Mouse (Mus musculus) T-helper 2 cell (primary cell): ENCODE results near the gene Fam117a.

Source experiments
- in situ Hi-C: fragments of 300-600 bp; cut with MboI, MseI; formaldehyde crosslinking; loops from one replicate; pipeline ENCODE4 v1.15.1; 2025; ENCODE audit warnings: high pct_unique_total_duplicates

The Fam117a gene

GRCm38 (mm10) chr11:95330662-95331061, 6.2 kb upstream of the Fam117a start:
- in situ Hi-C loops: no loop called here

- in situ Hi-C loops: no loop called here
These were observed 3.6 kb upstream of the Fam117a start for GRCm38 (mm10) chr11:95333209-95333608.

DNA sequence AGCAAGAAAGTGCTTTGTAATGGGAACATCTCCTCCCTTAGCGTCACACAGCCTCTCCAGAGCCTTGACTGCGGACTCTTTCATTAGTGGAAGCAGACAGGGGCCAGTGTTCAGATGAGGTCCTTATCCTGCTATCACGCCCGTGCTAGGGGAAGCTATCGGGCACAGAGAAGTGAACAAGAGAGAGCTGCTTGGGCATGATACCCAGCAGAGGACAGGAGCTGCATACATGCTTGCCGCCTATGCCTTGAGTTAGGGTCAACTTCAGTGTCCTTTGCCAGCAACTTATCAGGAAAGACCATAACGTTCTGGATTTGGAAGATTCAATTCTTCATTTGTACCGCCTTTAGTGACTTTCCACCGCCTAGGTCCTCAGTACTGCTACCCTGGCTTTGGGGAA, 3.0 kb upstream of the Fam117a start:
- in situ Hi-C loops: no loop called here

- in situ Hi-C loops: no loop called here
These were observed 2.3 kb upstream of the Fam117a start for GRCm38 (mm10) chr11:95334448-95335060.

- in situ Hi-C loops: no loop called here
These were observed 453 bp downstream of the Fam117a start for GRCm38 (mm10) chr11:95337129-95337813.

- in situ Hi-C loops: no loop called here
These were observed 1.1 kb downstream of the Fam117a start for GRCm38 (mm10) chr11:95337846-95338342.

DNA sequence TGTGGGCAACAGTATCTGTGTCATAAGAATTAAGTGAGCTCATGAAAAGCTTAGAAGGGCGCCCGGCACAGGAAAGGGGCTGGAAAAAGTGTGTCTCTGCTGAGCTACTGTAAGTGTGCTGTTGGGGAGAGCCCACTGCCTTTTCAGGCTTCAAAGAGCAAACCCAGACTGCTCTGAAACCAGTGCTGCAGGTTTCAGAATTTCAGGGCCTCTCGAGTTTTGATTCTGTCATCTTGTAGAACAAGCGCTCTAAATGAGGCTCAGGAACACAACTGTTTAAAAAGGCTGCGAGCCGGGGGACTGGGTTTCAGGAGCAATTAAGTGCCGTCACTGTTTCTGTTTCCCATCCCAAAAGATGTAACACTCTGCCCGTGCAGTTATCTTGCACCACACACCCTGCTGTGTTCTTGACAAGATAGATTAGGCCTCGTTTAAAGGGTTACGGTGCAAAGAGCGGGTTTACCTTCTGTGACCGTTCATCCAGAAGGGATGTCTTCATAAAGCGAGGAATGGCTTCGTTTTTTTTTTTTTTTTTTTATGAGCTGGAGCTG, 2.7 kb downstream of the Fam117a start:
- in situ Hi-C loops: no loop called here

DNA sequence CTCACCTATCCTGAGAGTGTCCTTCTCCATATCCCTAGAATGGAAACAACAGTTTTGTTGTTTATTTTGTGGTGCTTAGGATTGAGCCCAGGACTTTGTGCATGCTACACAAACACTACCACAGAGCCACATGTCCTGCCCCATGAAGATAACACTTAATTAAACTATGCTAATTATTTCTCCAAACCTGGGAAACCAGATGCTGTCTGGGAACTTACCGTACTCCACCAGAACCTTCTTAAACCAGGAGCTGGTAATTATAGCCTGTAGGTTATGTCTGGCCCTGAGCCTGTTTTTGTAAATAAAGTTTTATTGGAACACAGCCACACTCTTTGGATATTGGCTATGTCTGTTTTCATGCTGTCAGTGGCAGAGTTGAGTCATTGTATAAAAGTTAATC, 3.4 kb downstream of the Fam117a start:
- in situ Hi-C loops: no loop called here

DNA sequence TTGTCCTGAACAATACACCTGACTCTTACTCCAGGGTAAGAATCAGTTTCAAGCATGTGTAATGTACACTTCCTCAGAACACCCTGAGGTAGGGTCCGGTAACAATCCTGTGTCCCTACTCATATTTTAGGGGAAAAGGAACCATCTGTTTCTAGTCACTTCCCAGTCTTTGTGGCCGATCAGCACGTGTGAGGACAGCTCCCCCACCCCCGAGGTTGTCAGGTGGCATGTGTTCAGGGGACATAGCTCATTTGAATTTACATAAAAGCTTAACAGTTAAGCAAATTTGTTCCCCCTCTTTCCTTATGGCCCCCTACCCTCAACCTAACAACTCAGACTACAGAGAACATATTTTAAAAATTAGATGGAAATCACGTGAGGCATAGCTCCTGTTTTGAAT, 3.8 kb downstream of the Fam117a start:
- in situ Hi-C loops: no loop called here

DNA sequence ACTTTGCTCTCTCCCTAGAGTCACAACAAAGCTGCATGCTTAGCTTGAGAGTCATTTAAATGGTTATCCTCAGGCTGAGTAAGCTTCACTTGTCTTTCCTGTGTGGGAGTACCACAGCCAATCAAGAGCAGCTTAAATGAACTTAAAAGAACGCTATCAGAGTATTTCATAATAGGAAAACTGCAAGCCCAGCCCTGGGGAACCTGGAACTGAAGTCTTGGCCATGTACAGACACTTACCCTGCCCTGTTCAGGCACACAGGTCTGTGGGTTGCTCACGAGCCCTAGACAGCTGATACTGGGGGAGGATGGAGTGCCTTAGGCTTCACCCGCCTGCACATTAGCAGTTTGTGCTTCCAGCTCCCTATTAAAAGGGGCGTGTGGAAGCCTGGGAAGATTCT, 6.4 kb downstream of the Fam117a start:
- in situ Hi-C loops: no loop called here

DNA sequence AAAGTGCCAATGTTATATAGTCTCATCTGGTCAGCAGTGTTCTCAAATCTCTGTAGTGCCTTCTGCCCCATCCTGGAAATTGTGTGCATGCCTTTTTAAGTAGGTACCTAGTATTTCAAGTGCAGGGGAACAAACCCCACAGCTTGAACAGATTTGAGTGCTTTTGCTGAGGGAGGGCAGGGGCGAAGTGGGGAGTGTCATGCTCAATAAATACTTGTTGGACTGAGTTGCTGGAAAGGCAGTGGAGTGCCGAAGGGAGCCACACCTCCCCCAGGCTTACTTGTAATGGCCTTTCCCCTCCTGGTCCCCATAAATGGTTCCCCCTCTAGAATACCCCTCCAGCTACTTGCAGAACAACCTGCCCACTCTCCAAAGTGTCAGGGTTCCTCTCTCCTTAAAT, 7.4 kb downstream of the Fam117a start:
- in situ Hi-C loops: no loop called here

DNA sequence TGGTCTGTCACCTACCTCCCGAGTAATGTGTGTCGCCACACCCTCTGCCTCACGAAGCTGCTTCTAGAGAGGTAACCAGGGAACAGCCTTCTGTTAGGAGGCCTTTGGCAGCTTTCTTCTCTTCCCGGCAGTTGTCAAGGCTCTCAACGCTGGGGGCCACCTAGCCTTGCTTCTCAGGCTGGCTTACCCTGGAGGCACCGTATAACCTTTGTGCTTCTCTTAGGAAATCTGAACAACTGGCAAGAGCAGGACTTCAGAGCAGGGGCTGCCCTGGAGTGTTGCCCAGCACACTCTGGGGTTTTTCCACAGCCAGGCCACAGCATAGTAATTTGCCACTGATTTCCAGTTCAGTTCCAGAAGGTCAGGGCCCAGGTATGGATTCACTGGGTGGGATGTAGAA, 13.5 kb downstream of the Fam117a start:
- in situ Hi-C loops: no loop called here

GRCm38 (mm10) chr11:95350960-95351359, 14.1 kb downstream of the Fam117a start:
- in situ Hi-C loops: no loop called here

DNA sequence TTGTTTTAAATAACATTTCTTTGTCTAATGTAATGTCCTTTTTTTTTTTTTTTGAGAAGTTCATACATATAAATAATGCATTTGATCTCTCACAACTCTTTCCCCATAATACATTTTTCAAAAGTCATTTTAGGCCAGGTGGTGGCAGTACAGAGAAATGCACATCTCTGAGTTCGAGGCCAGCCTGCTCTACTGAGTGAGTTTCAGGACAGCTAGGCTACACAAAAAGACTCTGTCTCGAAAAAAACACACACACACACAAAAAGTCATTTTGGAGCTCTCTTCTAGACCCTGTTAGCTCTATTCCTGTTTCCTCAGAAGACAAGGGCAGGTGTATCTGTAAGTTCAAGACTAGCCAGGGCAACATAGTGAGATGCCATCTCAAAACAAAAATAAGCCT, 15.9 kb downstream of the Fam117a start:
- in situ Hi-C loops: no loop called here

GRCm38 (mm10) chr11:95353226-95353625, 16.4 kb downstream of the Fam117a start:
- in situ Hi-C loops: no loop called here

- in situ Hi-C loops: no loop called here
These were observed 17.6 kb downstream of the Fam117a start for GRCm38 (mm10) chr11:95354228-95354944.

DNA sequence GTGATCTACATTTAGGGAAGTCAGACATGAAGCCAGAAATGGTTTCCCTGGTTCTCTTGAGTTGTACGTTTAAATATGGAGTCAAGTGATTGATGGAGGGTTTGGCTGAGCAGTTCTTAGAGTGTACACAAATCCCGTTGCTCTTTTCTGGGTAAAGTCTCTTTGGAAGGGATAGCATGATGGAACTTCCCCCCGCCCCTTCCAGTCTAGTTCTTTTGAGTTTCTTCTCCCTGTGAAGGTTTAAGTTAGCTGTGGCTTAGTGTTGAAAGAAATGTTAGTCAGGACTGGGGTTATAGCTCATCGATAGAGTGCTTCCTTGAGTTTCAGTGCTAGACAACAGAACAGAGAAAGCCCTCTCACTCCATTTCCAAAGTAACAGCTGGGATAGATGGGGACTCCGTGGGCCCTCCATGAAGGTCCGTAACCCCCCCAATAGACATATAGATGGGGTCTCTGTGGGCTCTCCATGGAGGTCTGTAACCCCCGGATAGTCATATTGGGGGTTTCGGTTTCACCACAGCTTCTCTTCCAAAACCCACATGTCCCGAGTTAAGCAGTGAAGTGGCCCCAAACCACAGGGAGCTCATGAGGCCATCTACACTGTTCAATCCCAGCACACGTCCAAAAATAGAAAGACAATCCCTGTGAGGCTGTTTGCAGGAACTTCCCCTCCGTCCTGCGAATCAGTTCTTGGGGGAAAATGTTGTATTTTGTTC, 18.3 kb downstream of the Fam117a start:
- in situ Hi-C loops: no loop called here

DNA sequence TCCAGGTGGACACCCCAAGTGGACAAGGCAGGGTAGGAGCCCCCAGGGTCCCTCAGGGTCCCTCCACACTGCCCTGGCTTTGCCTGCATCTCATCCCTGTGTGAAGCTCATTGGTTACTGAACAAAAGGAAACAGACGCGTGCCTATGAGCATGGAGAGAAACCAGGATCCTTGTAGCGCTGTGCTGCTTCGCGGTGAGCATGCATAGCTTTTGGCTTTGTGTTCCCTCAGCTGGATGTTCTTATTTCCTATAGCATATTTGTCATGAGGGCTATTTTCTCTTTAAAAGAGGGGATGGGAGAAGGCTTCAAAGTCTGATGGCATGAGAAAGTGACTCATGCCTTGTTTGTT, 18.8 kb downstream of the Fam117a start:
- in situ Hi-C loops: no loop called here

- in situ Hi-C loops: no loop called here
These were observed 19.2 kb downstream of the Fam117a start for GRCm38 (mm10) chr11:95356039-95356438.

- in situ Hi-C loops: no loop called here
These were observed 19.9 kb downstream of the Fam117a start for GRCm38 (mm10) chr11:95356469-95357273.

GRCm38 (mm10) chr11:95358263-95358662, 21.4 kb downstream of the Fam117a start:
- in situ Hi-C loops: no loop called here
